Mouse (Mus musculus) cerebellum, postnatal 4 days (tissue): ENCODE data around the gene Ythdf1.

ENCODE experiments used
- DNase-seq, 2 experiments: peaks; one replicate each; pipeline ENCODE4 v3.0.0; 2022; ENCODE audit warnings: low spot score in 2 of 2, mixed read lengths in 1 of 2

Gene Ythdf1

DNA sequence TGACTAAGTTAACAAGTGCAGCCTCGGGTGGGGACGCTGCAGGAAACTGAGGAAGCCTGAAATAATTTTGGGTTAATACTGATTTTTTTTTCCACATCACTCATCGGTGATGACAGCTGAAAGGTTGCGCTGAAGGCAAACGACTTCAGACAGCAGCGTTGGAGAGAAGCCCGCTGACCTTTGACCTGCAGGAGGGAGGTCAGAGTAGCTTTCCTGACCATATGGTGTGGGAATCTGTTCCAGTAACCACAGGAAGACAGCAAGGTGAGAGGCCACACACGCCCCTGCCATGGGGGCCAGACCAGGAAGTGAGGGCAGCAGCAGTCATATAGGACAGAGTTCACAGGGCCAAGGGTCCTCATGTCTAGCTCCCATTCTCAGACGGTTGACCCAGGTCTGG is 39.5 kb downstream of the Ythdf1 start:
- no peak for DNase-seq

DNA sequence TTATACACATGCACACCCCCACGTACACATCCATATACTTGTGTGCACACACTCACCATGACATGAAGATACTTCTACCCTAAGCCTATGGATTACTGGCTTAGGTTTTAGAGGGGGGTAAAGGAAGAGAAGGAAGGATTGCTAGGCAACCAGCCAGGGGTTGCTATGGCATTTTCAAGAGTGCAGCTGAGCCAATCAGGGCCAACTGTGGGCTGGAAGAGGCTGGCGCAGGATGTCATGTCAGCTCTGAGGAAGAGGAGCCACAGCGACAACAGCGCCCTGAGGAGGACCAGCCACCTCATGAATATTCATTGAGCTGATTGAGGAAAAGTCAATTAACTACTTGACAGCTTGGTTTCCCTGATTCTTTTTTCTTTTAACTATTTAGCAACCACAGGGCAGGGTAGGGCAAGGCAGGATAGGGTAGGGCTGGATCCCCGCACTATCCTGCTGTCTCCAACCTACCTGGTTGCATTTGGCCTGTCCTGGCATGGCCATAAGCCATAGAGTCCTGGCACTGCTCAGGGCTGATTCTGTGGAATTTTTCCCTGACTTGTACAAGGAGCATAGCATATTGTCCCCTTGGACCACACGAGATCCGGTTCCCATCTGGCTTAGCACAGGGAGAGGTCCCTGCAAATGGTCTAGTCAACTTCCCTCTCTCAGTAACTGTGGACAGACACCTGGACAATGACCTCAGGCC is 41.2 kb downstream of the Ythdf1 start:
- no peak for DNase-seq

DNA sequence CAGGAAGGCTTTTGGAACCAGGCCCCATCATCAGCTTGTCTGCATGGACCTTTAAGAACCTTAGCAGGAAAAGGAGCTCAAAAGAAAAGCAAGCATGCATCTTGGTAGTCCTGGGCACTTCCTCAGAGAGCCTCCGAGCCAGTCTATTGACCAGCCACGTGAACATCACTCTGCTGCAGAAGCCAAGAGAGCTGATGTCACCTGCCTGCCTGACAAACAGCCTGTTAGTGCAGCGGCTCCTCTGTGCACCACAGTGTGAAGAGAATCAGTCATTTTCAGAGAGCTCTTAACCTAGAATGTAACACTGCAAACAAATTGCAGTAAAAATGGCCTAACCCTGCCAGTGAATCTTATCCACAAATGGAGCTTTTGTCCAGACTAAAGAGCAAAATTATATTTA is 50.7 kb downstream of the Ythdf1 start:
- DNase-seq, result no peak

DNA sequence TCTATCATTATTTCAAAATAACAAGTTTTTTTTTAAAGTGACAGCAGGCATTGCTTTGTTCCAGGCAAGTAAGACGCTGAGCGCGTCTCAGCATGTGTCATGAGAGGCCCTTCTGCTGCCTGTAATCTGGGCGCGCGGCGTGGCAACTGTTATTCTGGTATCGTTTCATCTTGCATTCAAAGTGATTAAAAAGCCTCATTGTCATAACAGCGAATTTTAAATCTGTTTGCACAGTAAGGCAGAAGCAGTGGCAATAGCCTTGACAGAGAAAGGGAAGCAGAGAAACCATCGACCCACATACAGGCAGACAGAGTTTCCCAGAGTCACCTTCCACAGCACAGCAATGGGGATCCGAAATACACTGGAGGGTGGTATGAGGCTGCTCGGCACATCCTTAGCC is 59.2 kb downstream of the Ythdf1 start:
- DNase-seq, result no peak

DNA sequence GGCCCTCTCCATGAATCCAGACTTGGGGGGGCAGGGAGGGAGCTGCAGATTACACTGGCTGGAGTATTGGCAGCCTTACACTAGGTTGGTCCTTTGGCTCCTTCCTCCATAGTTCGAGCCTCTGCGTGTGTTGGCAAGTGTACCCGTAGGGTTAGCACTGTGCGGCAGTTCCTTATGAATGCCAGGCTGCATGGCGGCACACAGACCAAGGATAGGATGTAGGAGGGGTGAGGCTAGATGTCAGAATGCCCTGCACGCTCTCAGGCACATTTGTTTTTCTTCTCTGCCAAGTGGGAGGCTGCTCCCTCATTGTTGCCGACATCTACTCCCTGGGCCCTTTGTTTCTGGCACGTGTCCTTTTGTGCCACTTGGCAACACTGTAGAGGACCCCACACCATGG is 63.6 kb downstream of the Ythdf1 start:
- DNase-seq, result no peak

DNA sequence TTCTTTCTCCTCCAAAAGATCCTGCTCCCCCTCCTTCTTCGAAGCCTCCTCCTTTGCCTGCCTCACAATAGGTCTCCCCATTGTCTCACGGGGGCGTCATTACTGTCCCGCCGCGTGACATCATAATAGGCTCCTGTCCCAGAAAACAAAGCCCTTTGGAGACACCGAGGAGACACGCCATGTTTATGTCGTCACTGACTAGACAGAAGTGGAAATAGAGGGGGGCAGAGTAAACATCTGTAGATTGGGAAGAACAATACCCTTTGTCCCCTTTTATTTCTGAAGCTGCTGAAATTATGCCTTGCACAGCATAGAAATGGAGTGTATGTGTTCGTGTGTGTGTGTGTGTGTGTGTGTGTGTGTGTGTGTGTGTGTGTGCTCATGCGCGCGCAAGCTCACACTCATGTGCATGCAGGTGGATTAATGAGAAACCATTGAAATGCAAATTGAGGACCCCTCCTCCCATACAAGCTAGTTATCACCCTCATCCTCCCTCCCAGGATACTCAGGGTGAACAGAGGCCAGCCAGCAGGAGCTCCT is 65.7 kb downstream of the Ythdf1 start:
- DNase-seq, result no peak
